Mouse (Mus musculus) megakaryocyte-erythroid progenitor cell, adult 5-6 weeks (primary cell): ENCODE results near the gene Cdk5r1. TPM values are rescaled to one million over a fixed set of nuclear protein-coding genes. Genes with fewer than 3 reads are reported as not detected.
A peak's percentile ranks its signal among the peaks of the same experiment; 100 is the strongest.

ENCODE experiments used
- ATAC-seq: replicated peaks from 2 replicates; pipeline ENCODE4 v1.8.0; 2016; ENCODE audit warnings: mild to moderate bottlenecking, inconsistent platforms; ENCODE audit not compliant: severe bottlenecking, poor library complexity, low FRiP score, low TSS enrichment
- total RNA-seq, 2 experiments: library from RNA; stranded (forward) in 1 of 2; stranded (reverse) in 1 of 2; fragments of 200-1000, 215-1000 nt in 1 of 2; fragments of >200 nt in 1 of 2; fragmentation: Nextera tagmentation in 1 of 2; gene quantifications; 2 replicates each; pipeline ENCODE4 v1.2.3; 2014 to 2017

Cdk5r1 gene
- total RNA-seq, 2 experiments from 2014 or later = 1.2 to 1.9 TPM

DNA sequence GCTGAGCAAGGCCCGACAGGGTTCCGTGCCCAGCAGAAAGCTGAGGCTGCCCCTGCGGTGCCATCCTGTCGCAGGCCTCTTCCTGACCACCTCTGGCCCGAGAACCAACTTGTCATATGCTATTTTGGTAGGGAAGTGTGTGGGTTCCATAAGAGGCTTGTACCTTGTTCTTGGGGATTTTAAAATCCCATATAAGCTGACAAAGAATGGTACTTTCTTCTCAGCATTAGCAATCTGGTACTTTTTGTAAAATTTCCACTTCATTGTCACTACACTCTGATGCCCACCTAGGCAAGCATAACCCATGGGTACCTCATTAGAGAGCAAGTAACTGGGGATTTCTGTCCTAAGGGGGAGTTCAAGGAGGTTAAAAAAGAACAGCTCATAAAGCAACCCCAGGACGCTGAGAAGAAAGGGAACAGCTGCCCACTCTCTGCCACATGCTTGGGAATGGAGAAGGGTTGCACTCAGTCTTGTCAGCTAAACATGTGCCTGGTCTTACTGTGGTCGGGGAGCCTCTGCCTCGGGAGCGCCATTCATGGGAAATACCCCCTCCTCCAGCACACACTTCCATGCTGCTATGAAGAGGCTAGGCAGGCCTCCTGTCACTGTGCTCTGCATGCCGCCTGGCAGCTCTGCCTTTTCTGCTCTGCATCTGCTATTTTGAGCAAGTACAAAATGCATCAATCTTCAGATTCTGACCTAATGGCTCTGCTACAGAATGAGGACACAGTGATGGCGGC lies 21.7 kb downstream of the Cdk5r1 start:
- no peak for ATAC-seq

DNA sequence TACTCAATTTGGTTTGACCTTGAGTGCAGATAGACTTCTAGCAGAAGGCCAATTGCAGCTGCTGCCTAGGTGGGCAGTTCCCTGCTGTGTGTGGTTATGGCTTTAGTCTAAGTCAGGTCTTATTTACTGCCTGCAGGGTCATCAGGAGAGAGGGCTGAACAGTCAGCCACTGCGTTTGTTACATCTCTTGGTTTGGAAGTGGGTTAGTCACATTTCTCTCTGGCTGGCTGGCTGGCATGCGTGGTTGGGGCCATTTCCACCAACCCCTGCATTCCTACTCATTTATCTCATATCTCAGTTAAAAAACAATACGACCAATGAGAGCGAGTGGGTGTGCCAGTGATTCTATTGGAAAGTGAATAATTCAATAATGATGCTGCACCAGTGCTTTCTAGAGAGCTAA lies 22.7 kb downstream of the Cdk5r1 start:
- ATAC-seq = no peak

DNA sequence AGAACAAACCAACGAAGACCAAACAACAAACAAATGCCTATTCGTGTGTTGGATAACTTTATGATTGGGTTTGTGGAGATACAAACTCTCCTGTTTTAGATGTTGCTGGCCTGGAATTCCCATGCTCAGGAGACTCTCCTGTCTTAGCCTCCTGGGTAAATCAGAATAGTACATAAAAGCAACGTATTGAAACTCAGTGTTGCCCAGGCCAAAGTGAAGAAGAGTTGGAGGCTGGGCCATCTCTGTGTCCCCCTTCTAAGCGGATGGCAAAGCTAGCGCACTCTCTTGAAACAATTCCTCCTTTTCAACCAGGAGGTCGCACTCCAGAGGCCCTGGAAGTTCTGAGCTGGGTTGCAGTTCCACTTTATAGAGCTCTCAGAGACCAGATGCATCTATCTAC lies 26.5 kb downstream of the Cdk5r1 start:
- no peak for ATAC-seq

DNA sequence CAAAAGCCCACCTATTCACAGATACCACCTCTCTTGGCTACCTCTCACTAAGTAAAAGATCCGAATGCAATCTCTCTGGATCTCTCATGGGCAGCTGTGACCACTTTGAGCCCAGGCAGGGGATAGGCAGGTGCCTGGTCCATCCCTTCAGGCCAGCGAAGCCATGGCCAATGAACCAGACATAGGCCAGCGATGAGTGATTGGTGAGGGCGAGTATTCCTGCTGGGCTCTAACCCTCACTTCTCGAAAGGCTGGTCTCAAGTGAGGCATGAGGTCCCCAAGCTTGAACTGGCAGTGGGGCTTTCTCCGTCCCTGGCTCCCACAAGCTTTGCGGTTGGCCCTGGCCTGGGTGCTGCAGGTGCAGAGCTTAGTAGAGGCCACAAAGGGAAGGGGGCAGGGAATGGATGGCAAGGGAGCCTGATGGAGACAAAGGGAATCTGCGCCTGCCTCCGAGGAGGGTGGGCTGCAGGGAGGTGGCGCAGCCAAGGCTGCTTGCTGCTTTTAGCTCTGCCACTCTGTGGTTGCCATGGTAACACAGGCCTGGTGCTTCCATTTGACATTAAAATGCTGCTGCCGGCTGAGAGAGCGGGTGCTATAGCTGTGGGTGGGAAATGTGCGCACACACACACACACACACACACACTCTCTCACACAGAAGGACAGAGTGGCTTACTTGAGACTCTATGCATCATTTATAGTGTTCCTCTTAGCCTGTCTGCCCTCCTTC lies 27.1 kb downstream of the Cdk5r1 start:
- no peak for ATAC-seq

DNA sequence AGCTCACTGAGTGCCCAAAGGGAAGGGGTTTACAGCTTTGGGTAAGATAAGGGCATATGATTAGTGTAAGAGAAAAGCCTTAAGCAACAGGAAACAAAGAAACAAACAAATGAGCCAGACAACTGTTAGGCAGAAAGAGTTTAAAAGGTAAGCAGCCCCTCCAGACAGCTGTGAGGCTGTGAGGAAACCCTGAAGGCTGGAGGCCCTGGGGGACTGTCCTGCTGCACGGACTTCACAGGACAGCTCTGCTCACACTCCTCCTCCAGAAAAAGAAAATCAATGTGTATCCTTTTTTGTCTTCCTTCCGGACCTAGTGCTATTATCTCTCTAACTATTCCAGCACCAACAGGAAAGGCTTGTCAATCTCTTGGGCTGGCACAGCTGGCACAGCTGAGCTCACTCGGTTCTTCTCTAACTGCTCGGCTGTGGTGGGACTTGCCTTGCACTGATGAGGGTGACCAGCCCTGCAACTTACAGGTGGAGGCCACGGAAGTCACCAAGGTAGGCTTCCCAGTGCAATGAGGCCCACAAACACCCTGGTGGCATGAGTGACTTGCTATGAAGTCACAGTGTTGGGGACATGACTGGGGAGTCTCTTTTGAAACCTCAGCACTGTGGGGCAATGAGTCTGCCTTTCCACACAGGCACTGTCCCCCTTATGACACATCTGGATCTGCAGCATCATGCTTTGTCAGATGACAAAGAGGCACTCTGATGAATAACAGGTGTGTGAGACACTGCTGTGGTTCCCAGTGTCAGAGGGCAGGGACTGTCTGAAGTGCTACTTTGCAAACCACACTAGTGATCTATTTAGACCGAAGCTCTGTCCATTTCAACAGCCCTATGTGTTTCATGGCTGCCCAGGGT lies 27.9 kb downstream of the Cdk5r1 start:
- ATAC-seq = no peak

DNA sequence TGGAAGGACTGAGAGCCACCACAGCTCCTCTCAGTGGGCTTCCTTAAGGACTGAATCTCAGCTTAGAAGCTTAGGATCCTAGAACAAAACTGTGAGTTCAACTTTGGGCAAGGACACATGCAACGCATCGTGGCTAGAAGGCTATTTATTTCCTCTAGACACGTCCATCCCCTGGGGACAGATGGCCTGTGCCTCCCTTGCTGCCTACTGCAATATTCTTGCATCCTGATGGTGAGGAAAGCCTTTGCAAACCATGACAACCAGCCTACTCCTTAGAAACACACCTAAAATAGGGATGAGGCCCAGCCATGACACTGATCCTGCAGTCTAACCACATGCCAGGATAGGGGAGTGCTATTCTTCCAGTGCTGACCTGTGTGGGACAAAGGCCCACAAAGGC lies 28.8 kb downstream of the Cdk5r1 start:
- no peak for ATAC-seq

DNA sequence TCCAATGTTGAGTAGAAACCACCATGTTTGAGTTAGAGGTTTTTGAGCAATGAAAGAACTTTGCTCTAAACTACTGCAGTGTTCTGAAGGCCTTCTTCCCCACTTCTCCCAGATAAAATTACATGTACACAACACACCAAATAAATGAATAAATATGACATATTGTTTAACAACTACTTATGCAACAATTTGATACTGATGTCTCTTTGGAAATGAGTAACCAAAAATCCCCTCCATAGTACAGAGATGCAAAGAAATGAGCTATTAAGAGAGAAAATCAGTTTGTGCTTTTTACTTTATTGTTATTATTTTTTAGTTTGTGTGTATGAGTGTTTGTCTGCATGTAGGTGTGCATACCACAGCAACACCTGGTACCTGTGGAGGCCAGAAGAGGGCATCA lies 29.7 kb downstream of the Cdk5r1 start:
- no peak for ATAC-seq

DNA sequence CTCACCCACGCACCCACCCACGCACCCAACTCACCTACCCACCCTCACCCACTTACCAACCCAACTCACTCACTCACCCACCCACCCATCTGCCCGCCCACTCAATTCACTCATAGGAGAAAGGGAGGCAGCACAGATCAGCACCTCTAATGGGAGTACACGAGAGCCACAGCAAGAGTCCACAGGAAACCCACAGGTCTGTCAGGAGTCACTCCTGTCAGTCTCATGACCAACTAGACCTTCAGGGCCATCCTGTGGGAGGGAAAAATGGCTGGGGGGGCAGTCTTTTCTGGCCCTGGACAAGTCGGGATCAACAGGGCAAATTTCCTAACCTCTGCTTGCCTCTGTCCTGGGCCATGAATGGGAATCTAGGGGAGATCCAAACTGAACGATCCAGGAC lies 31.0 kb downstream of the Cdk5r1 start:
- ATAC-seq = no peak

DNA sequence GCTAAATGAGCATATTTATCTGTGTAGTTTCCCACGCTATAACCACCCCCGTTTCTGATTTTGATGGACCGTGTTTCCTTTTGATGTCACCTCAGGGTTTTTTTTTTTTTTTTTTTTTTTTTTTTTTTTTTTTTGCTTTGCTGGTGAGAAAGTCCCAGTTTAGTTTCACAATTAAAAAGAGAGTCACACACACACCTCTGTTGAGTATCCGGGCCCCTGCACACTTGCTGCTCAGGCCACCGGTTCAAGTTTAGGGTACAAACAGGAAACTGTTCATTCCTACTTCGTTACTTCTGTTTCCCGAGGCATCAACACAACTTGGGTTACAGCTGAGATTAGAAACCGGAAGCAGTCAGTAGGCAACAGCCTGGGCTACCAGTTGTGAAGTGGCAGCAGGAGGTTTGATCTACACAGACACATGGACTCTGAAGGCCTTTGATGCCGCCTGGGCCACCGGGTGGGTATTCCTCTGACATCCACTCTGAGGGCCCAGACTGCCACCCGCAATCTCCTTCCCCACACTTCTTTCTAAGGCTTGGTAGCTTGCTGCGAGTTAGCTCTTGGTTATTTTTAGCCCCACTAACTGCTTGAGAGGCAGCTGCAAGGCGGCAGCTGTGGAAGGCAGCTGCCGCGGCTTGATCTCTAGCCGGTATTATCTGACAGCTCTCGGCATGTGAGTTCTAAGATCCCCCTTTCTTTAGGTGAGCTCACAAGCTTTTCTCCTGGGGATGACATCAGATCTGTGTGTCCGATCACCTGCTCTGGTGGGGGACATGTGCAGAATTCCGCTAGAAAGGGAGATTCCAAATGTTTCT lies 31.7 kb downstream of the Cdk5r1 start:
- peak; percentile 62 for ATAC-seq

DNA sequence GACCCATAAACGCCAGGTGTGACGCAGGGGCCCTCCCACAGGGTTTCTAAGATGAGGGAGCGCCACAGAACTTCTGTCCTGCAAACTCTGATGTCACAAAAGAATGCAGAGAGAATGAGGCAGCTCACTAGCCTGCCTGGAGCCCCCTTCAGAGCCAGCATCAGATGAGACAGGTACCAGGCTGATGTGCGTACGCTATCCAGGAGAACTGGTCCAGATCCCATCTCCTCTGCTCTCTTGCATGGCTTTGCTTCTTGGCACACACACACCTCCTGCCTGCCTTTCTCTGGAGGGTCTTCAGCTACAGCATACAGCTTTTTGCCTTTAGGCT lies 32.3 kb downstream of the Cdk5r1 start:
- ATAC-seq = no peak

DNA sequence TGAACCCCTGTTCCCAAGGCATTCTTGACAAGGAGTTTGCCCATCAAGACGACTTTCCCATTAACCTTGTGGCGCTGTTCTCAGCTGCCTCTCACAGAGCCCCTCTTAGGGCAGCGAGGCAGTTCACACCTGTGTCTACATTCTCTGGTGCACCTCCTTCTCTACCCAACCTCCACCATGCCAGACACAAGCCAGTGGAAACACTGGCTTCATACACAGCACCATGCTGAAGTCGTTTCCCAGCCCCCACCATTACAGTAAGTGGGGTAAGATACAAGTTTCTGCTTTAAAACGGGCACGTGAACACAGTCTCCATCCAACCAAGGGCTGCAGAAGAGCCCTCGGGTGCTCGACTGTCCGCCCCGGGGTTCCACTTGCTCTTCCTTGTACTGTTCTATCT lies 33.3 kb downstream of the Cdk5r1 start:
- ATAC-seq = no peak

DNA sequence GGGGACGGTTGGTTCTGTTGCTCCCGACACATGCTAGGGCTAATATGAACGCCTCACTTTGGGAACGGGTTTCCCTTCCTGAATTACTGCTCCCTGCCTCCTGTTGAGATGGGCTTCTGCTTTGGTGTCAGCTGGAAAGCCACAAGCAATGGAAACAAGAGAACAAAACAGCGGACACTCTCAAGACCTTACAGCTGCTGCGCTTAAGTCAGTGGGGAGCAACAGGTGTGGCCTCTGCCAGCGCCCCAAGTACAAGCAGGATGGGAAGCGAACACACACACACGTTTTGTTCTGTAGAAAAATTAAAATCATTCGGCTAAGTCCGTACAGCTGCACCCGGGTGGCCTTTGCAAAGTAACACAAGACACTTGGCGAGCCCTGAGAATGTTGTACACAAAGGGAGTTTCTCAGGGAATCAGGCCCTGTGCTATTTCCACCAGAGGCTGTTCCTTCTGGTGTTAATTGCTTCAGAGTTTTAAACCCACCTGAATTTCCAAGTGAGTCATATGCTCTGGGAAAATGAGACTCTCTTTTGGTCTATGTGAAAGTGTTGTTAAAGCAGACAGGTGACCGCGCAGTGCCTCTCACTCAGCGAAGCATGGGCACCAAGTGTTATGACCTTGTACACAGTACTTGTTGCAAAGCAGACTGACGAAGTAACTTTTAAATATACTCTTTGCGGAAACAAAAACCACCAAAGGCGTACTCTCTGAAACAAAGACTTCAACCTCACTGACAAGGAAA lies 35.7 kb downstream of the Cdk5r1 start:
- no peak for ATAC-seq

DNA sequence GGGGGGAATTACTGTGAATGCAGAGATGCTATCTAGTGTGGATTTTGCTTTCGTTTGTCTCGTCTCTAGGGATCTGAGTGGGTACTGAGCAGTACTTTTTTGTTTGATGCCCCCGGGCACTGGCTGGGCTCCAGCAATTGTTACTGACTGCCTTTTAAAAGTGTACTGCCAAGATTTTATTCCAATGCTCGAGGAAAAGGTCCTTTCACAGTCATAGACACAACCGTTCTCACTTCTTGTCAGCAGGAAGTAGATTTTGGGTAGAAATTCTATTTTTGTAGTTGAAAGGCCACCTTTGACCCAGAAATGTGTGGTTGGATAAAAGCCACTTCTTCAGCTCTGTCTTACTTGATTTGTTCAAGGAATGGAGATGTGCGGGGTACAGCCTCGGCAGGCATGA lies 37.0 kb downstream of the Cdk5r1 start:
- ATAC-seq = no peak

DNA sequence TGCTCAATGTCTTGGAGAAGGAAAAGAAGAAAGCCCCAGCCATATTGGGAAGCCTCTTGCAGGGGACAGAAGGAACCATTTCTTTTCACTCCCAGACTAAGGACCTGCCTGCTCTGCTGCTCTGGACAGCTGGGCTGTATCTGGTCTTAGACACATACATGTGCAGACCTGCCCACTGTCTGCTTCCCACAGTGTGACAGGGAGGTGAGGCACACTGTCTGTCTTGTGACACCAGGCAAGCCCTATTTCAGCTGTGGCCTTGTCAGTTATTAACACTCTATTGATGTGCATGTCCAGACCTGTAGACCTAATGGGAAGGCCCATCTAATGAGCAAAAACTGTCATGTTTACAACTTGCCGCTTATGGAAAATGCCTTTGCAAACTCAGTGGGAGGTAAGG lies 38.5 kb downstream of the Cdk5r1 start:
- ATAC-seq = no peak

DNA sequence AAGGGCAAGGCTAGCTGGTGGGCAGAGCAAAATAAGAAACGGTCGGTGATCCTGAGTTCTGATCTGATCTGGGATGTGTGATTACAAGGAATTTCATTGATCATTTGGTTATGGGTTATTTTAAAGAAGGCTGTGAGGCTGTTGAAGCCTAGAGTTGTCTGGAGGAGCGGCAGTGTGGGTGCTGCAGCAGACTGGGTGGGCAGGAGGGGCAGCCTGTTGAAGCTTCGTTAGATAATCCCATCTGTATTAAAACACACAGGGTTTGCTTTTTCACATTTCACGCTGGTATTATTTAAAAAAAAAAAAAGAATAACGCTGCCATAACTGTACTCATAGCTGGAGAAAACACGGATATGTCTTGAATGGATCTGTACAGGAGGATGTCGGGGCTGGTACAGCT lies 39.1 kb downstream of the Cdk5r1 start:
- no peak for ATAC-seq

DNA sequence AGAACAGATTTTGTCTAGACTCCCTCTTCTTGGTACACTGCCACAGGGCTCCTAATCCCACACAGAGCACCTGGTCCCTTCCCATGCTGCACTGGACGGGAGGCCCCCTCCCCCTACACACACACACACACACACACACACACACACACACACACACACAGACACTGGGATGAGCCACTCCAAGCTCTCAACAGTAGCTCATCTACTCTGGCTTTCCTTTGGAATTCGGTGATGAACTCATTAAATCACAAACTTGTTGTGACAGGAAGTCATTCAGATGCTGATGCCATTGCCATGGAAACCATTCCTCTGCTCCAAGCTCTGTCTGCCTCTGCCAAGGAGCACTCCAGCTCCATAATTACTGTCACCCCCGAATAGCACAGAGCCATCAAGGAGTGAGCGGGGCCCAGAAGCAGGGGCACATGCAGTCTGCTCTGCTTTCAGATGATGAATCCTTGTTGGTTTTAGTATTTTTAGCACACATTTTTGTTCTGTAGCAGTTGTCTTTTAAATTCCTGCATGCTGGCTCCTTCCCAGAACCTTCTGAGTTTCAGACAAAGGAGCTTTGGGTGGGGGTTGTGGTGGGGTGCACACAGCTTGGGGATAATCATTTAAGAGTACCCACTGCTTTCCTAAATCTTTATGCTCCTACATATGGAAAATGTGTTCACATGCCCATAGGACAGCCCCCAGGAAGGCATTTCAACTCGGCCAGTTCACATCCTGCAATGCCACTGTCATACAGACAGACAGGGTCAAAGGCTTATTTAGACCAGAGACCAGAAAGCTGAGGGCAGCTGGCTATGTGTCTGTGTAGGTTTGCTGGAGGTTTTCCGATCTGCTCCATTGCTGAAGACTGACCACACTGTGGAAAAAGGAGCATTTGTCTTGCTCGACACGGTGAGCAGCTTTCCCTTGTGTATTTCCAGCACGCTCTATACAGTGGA lies 41.9 kb downstream of the Cdk5r1 start:
- ATAC-seq = no peak

DNA sequence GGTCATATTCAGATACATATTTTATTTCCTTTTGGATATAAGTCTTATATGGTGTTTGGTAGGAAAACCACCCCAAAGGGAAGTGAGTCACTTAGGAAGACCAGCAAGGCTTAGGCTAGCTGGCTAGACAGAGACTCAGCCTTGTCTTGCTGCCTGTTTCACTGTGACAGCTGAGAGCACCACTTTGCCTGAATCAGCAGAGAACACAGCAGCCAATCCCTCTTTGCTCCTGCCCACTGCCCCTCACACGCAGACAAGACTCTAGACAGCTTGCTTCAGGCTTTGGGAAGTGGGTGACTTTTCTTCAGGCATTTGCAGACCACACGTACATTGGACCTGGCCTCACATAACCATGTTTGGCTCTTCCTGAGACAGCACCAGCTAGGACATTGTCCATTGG lies 44.3 kb downstream of the Cdk5r1 start:
- ATAC-seq = no peak

DNA sequence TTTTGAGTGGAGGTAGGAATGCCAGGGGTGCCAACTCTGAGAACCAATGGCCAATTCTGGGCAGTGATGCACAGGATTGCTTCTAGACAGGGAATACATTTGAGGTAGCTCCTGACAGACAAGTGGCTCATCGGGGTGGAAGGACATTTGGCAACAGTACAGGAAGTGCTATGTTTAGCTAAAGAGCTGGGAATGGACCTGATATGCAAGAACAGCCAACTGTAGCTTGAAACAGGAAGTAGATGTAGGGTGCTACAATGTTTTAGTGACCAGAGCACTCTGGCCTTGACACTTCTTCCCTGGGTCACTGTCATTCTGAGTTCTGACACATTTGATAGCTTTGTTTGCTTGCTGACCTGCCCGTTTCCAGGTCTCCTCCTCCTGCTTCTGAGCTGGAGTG lies 46.0 kb downstream of the Cdk5r1 start:
- ATAC-seq = no peak
